Mouse (Mus musculus) heart, embryonic 16.5 days (tissue): ENCODE data around the gene Klhl7. TPM values are rescaled to one million over a fixed set of nuclear protein-coding genes. Genes with fewer than 3 reads are reported as not detected.

Source experiments
- ATAC-seq: fragments of 200-750 bp; cut with Nextera tagmentation; replicated peaks from 2 replicates; pipeline ENCODE4 v1.8.0; 2017; ENCODE audit warnings: moderate number of reproducible peaks; ENCODE audit not compliant: insufficient read depth, low FRiP score; ENCODE audit errors: extremely low read depth
- H3K27ac ChIP-seq: fragments of 300-500 bp; sonication (generic); 2 replicates; pipeline ENCODE4 v1.5.1; 2014; ENCODE audit warnings: mild to moderate bottlenecking, low read length, control low read depth, moderate library complexity
- H3K27me3 ChIP-seq: fragments of 300-500 bp; sonication (generic); 2 replicates; pipeline ENCODE4 v1.6.1; 2014; ENCODE audit warnings: low read length, mixed read lengths; ENCODE audit not compliant: control insufficient read depth, insufficient read depth
- H3K36me3 ChIP-seq: fragments of 300-500 bp; sonication (generic); 2 replicates; pipeline ENCODE4 v1.6.1; 2014; ENCODE audit not compliant: control insufficient read depth, insufficient read depth
- H3K4me1 ChIP-seq: fragments of 300-500 bp; sonication (generic); 2 replicates; pipeline ENCODE4 v1.6.1; 2014; ENCODE audit warnings: low read length, mixed read lengths; ENCODE audit not compliant: control insufficient read depth, insufficient read depth
- H3K4me2 ChIP-seq: fragments of 300-500 bp; sonication (generic); 2 replicates; pipeline ENCODE4 v1.6.1; 2014; ENCODE audit warnings: low read depth, mild to moderate bottlenecking, control low read depth, low read length
- H3K4me3 ChIP-seq: fragments of 300-500 bp; sonication (generic); 2 replicates; pipeline ENCODE4 v1.5.1; 2014; ENCODE audit warnings: mild to moderate bottlenecking, control low read depth, low read length
- H3K9ac ChIP-seq: fragments of 300-500 bp; sonication (generic); 2 replicates; pipeline ENCODE4 v1.6.1; 2014; ENCODE audit warnings: low read length, control low read depth
- H3K9me3 ChIP-seq: fragments of 300-500 bp; sonication (generic); replicated peaks from 2 replicates; pipeline ENCODE4 v1.6.1; 2016; ENCODE audit warnings: low read length; ENCODE audit not compliant: control insufficient read depth
- WGBS: fragments of 180-500 bp; shearing (Covaris S2); extraction: QIAGEN DNeasy Blood & Tissue Kit; methylation state at CpG from one replicate; pipeline ENCODE4 v1.1.7; 2014; 5-methylcytosine and 5-hydroxymethylcytosine counted together
- polyA plus RNA-seq: library from polyadenylated mRNA; unstranded; fragments of >200 nt; fragmentation: Nextera tagmentation; extraction: Ambion mirVana; gene quantifications from 2 replicates; pipeline ENCODE4 v1.2.1, GENCODE M21; 2015

The Klhl7 gene
- polyA plus RNA-seq, 1 experiment from 2014 or later: 49.2 TPM

- Histone ChIP-seq H3K27ac (peak overlapping the region; percentile 75), H3K9ac (no peak overlapping the region), H3K4me3 (0 out of 2 replicates have a peak overlapping the region, but pooled peaks have one; percentile 9), H3K27me3 (no peaks in the 10 kb centered on the region), H3K4me1 (peaks cover 8% of the 10 kb centered on the region; the same call in 1 of the 2 replicates), H3K9me3 (peaks cover 7% of the 10 kb centered on the region; the same call in 1 of the 2 replicates), H3K36me3 (peaks cover 31% of the 10 kb centered on the region), H3K4me2 (peak overlapping the region; percentile 20; the same call in 1 of the 2 replicates)
- 62% methylated on average over 9 of the region's 9 CpGs for WGBS
- ATAC-seq: peak; percentile 63
Measured at GRCm38 (mm10) chr5:24182296-24182734, 81.9 kb downstream of the Klhl7 start.

- no peak overlapping the region for H3K4me3 ChIP-seq
- H3K9me3 ChIP-seq: peaks cover 7% of the 10 kb centered on the region; the same call in 1 of the 2 replicates
- H3K36me3 ChIP-seq: peaks cover 25% of the 10 kb centered on the region
- H3K9ac ChIP-seq: no peak overlapping the region
- H3K27me3 ChIP-seq: no peaks in the 10 kb centered on the region
- H3K27ac ChIP-seq: no peak overlapping the region
- no peak for ATAC-seq
- H3K4me1 ChIP-seq: peaks cover 8% of the 10 kb centered on the region; the same call in 1 of the 2 replicates
- WGBS: 87% methylated on average over 6 of the region's 6 CpGs
- no peak overlapping the region for H3K4me2 ChIP-seq
Measured at GRCm38 (mm10) chr5:24183096-24183495, 82.7 kb downstream of the Klhl7 start.

- no peak for ATAC-seq
- WGBS: 85% methylated on average over 5 of the region's 5 CpGs
- H3K9ac ChIP-seq: no peak overlapping the region
- peaks cover 7% of the 10 kb centered on the region; the same call in 1 of the 2 replicates for H3K9me3 ChIP-seq
- H3K4me1 ChIP-seq: peaks cover 8% of the 10 kb centered on the region; the same call in 1 of the 2 replicates
- H3K27ac ChIP-seq: no peak overlapping the region
- no peaks in the 10 kb centered on the region for H3K27me3 ChIP-seq
- peaks cover 20% of the 10 kb centered on the region for H3K36me3 ChIP-seq
- no peak overlapping the region for H3K4me3 ChIP-seq
- H3K4me2 ChIP-seq: no peak overlapping the region
Measured at GRCm38 (mm10) chr5:24184011-24184410, 83.6 kb downstream of the Klhl7 start.

GRCm38 (mm10) chr5:24188476-24188875 is 88.1 kb downstream of the Klhl7 start:
- H3K27me3 ChIP-seq: no peaks in the 10 kb centered on the region
- WGBS: 52% methylated on average over 4 of the region's 4 CpGs
- no peak overlapping the region for H3K4me3 ChIP-seq
- no peak overlapping the region for H3K27ac ChIP-seq
- no peak overlapping the region for H3K4me2 ChIP-seq
- no peak overlapping the region for H3K9ac ChIP-seq
- ATAC-seq: no peak
- no peaks in the 10 kb centered on the region for H3K4me1 ChIP-seq
- H3K9me3 ChIP-seq: peaks cover 7% of the 10 kb centered on the region; the same call in 1 of the 2 replicates
- H3K36me3 ChIP-seq: peaks cover 9% of the 10 kb centered on the region

GRCm38 (mm10) chr5:24191821-24192220 is 91.4 kb downstream of the Klhl7 start:
- no peak overlapping the region for H3K4me2 ChIP-seq
- no peaks in the 10 kb centered on the region for H3K36me3 ChIP-seq
- H3K9me3 ChIP-seq: 0 out of 2 replicates have a peak, but pooled peaks cover 2% of the 10 kb centered on the region
- 81% methylated on average over 2 of the region's 2 CpGs for WGBS
- no peak overlapping the region for H3K4me3 ChIP-seq
- H3K9ac ChIP-seq: no peak overlapping the region
- no peaks in the 10 kb centered on the region for H3K27me3 ChIP-seq
- no peak overlapping the region for H3K27ac ChIP-seq
- ATAC-seq: no peak
- no peaks in the 10 kb centered on the region for H3K4me1 ChIP-seq

- Histone ChIP-seq H3K36me3 (no peaks in the 10 kb centered on the region), H3K4me2 (no peak overlapping the region), H3K9me3 (no peaks in the 10 kb centered on the region), H3K27ac (no peak overlapping the region), H3K27me3 (no peaks in the 10 kb centered on the region), H3K4me1 (no peaks in the 10 kb centered on the region), H3K9ac (no peak overlapping the region), H3K4me3 (no peak overlapping the region)
- no peak for ATAC-seq
- WGBS: 80% methylated on average over 4 of the region's 4 CpGs
Measured at GRCm38 (mm10) chr5:24201006-24201405, 100.6 kb downstream of the Klhl7 start.

- H3K4me3 ChIP-seq: no peak overlapping the region
- ATAC-seq: no peak
- 64% methylated on average over 5 of the region's 5 CpGs for WGBS
- H3K36me3 ChIP-seq: no peaks in the 10 kb centered on the region
- H3K9me3 ChIP-seq: no peaks in the 10 kb centered on the region
- H3K27me3 ChIP-seq: no peaks in the 10 kb centered on the region
- H3K27ac ChIP-seq: no peak overlapping the region
- no peaks in the 10 kb centered on the region for H3K4me1 ChIP-seq
- no peak overlapping the region for H3K9ac ChIP-seq
- H3K4me2 ChIP-seq: no peak overlapping the region
Measured at GRCm38 (mm10) chr5:24202492-24202891, 102.1 kb downstream of the Klhl7 start.

- no peaks in the 10 kb centered on the region for H3K27me3 ChIP-seq
- no peak for ATAC-seq
- no peak overlapping the region for H3K9ac ChIP-seq
- WGBS: 77% methylated on average over 5 of the region's 5 CpGs
- H3K4me3 ChIP-seq: no peak overlapping the region
- H3K9me3 ChIP-seq: no peaks in the 10 kb centered on the region
- H3K4me1 ChIP-seq: no peaks in the 10 kb centered on the region
- H3K27ac ChIP-seq: no peak overlapping the region
- no peaks in the 10 kb centered on the region for H3K36me3 ChIP-seq
- H3K4me2 ChIP-seq: no peak overlapping the region
Measured at GRCm38 (mm10) chr5:24203266-24203665, 102.9 kb downstream of the Klhl7 start.

- H3K9me3 ChIP-seq: no peaks in the 10 kb centered on the region
- no peaks in the 10 kb centered on the region for H3K36me3 ChIP-seq
- no peaks in the 10 kb centered on the region for H3K27me3 ChIP-seq
- no peak for ATAC-seq
- H3K9ac ChIP-seq: no peak overlapping the region
- WGBS: 67% methylated on average over 10 of the region's 10 CpGs
- H3K27ac ChIP-seq: no peak overlapping the region
- no peaks in the 10 kb centered on the region for H3K4me1 ChIP-seq
- H3K4me2 ChIP-seq: no peak overlapping the region
- no peak overlapping the region for H3K4me3 ChIP-seq
Measured at GRCm38 (mm10) chr5:24207965-24208364, 107.6 kb downstream of the Klhl7 start.
